Mouse (Mus musculus): ENCODE measurements around the gene Unc79. TPM values are rescaled to one million over a fixed set of nuclear protein-coding genes. Genes with fewer than 3 reads are reported as not detected.
A peak's percentile ranks its signal among the peaks of the same experiment; 100 is the strongest.

Unc79 gene
- total RNA-seq, 1 experiment from 2014 or later, result 6.1 TPM

DNA sequence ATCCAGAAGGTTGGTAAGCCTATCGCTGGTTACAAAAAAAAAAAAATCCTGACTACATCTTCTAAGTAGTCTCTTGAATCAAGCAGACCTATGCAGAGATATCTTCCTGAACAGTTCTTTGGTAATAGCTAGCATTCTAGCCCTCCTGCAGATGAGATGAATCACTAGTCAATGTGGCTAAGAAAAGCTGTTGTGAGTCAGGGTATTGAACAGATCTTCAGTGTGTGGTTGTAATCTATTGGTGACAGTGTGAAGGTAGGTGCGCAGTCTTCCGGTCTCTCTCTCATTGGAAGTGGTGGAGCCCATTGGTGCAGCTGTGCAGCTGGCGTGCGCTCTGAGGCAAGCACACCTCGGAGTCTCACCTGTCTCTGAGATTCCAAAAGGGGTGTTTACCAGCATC is 180.3 kb downstream of the Unc79 start:
- no peak for DNase-seq

DNA sequence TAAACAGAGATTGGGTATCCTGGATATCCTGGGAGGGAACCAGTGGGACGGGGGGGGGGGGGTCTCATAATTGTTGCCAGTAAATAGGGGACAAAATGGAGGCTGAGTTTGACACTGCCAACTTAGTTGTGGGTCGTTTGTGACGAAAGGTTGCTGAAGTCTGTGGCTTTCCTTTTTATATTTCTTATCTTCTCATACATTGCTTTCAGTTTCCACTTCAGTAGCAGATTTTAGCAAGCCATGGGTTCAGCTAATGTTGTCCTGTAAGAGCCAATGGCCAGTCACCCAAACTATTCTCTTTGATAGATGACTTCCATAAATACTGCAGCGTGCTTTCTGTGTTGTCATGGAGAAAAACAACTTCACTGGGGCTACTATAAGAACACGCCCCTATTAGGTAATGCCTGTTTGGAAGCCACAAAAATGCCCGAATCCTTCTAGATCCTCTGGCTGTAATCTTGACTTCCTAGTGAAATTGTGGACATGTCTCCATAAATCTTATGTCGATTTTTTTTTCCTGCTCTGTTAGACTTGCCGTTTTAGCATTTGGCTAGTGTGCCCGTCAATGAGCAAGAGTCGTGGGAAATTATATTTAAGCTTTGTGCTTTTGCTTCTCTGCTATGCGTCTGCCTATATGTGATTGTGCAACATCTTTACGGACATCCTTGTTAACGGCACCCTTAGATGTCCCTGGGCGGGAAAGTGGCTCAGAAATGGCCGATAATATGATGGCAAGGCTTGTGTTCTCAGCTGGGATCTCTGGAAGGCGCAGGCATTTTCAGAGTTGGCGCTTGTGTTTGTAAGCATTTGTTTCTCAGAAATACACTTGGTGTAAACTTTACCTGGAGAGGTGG is 181.0 kb downstream of the Unc79 start:
- peak; percentile 10 for DNase-seq

DNA sequence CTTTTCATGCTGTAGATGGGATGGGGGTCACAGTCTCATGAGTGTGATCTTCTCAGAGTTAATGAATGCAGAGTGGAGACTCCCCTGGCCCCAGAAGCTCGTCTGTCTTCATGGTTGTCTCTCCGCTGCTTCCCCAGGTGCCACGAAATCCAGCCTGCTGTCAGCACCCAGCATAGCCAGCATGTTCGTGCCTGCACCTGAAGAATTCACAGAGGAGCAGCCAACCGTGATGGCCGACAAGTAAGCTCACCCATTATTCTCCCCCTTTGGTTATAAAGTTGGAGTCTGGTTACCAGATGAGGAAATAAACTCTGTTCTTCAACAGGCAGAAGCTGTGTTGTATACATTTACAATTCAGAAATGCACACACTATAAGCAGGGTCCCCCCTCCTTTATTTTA is 182.8 kb downstream of the Unc79 start:
- DNase-seq, result no peak

DNA sequence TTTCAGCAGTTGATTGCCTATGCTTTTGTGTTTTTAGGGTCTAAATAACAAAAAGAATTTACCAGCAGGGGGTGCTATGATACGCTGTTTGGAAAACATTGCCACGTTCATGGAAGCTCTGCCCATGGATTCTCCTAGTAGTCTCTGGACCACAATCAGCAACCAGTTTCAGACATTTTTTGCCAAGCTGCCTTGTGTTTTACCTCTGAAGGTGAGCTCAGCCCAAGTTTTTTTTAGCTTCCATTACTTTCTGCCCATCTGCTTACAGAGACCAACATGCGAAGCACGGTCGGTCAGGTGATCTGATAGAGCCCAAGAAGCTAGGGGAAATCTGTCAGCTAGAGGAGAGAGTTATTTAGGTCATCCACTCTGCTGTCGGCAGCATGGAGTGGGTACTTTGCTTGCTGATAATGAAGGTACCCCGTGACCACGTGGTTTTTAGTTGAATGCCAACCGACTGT is 193.9 kb downstream of the Unc79 start:
- DNase-seq, result peak; percentile 57

DNA sequence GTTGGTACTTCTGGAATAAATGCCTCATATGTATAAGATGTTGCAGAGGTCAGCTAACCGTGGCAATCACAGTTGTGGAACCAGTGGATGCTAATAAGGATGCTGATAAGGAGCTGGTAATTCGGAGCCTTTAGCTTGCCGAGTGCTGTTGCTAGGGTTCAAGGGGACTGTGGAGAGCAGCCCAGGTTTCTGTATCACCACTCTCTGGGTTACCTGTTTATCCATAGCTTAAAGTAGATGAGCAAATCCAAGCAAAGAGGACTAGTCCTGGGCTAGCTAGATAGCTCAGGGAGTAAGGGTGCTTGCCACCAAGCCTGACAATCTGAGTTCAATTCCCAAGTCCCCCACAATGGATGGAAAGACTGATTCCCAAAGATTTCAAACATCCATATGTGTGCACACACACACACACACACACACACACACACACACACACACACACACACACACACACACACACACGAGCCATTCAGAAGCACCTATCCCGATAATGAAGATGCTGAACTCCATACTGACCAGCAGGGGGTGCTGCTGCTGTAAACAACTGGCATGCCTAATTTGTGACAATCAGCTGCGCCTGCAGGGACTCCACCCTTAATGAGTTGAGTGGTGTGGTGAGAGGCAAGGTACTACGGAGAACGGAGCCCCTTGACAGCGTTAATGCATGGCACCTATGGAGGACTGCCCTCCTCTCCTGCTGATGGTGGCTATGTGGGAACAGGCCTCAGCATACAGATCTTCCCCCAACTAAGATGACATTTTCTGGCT is 195.3 kb downstream of the Unc79 start:
- peak; percentile 79 for DNase-seq

DNA sequence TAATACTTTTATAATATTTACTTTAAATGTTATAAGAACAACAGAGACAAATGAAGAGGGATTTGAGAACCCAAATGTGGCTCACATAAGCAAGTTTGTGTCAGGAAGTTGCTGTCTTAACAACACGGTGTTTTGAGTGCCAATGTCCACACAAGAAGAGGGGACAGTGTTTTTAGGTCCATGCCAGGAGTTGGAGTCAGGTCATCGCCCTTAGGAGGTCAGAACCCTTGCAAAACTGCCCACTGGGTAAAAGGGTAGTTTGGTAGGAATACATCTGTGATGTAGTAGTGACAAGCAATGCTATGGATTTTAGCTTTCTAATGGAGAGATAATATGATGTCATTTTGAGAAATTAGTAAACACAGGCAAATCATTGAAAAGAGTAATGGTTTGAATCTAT is 201.6 kb downstream of the Unc79 start:
- DNase-seq, result no peak

DNA sequence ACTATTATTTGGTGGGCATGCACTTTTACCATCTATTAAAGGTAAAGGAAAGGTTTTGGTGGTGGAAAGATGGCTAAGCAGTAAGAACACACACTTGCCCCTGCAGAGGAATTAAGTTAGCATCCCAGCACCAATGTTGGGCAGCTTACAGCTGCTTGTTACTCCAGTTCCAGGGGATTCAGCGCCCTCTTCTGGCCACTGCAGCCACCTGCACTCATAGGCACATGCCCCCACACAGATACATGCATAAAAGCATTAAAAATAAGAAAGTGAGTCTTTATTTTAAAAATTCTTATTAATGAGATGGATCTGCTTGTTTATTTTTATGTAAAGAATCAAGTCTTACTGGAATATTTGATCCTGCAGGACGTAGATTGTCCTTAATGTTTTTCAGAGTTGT is 206.3 kb downstream of the Unc79 start:
- no peak for DNase-seq

DNA sequence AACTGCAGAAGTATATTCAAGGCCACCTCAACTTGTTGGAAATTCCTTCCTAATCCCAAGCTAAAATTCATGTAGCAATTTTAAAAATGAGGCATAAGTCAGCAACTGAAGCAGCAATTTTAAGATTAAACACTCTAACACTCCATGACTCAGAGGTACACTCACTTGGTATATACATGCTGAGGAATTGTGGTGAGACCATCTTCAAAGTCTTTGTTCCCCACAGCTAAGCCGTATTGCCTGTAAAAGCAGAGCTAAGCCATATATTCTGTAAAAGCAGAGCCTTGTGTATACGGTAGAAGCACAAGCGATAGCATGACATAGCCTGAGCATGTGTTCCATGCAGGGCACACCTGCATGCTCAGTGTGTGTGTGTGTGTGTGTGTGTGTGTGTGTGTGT is 206.7 kb downstream of the Unc79 start:
- DNase-seq, result no peak

DNA sequence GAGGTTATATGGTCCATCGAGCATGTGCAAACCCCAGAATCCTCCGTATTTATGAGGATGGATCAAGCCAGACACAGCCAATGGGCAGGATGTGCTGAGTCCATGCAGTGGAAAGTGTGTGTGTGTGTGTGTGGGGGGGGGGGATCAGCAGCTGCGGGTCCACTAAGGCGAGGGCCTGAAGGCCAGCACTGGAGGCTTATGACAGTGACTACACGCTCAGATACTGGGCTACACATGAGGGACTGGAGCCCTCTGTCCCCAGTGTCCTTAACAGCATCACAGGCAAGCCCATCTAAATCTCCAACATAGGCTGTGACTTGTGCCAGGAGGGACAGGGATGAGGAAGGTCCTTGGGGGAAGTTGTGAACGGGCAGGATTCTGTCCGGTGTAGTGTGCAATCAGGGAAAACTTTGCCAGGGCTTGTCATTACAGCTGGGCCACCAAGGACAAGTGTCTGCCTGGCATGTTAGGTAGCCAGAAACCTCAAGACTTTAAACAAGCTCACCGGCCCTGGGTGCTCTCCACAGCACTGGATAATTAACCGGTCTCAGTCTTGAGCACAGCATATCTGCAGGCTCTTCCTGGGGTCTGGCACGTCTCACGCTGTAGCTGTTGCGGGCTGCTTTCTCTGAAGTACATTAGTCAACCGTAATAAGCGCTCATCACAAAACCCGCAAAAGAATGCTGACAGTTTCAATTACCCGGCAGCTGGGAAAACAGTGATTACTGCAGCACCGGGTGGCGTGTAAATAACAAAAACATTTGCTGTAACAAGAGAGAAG is 208.7 kb downstream of the Unc79 start:
- no peak for DNase-seq

DNA sequence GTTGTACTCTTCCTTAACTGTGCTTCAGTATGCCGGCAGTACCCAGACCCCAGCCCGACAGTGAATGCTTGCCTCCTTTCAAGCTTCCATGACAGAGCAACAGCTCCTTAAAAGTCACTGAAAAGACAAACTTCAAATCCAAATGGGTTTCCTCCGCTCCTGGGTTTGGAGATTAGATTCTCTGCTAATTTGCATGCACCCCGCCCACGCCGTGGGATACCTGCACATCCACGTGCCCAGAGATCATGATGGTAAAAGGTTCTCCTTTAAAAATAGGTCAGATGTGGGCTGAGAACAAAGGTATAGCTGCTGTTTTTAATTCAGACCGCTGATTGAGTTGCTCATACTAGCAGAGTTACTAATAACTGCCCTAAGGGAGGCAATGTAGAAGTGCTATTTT is 210.4 kb downstream of the Unc79 start:
- DNase-seq, result no peak

DNA sequence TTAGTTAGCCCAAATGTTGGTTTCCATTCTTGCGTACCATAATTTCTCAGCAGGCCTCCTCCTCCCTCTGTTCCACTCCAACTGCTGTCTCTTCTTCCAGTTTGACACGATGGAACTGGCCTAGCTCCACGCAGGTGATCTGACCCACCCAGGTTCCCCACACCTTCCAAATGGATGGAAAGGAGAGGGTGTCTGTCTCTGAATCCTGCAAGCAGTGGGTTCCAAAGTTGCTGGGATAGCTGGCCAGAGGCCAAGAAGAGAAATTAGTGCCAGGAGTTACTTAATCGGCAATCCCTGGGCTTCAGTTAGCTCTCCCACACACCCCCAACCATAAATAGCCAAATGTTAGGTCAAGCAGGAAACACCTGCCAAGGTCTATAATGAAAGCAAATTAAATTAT is 212.1 kb downstream of the Unc79 start:
- DNase-seq, result no peak

DNA sequence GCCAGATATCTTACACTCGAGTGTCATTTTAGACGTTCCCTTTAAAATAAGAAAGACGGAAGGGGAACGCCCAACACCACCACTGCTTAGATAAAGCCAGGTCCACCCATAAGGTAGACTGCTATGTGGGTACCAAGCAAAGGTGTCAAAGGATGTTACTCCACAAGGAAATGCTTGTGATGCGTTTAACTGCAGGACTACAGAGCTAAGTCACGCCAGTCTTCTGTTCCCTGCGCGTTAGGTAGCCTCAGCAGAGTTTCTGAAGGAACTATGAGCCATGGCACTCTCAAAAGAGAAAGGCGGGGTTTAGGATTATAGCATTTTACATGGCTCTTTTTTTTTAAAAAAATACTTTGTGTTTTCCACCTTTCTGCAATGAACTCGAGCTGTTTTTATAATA is 214.9 kb downstream of the Unc79 start:
- DNase-seq, result no peak

DNA sequence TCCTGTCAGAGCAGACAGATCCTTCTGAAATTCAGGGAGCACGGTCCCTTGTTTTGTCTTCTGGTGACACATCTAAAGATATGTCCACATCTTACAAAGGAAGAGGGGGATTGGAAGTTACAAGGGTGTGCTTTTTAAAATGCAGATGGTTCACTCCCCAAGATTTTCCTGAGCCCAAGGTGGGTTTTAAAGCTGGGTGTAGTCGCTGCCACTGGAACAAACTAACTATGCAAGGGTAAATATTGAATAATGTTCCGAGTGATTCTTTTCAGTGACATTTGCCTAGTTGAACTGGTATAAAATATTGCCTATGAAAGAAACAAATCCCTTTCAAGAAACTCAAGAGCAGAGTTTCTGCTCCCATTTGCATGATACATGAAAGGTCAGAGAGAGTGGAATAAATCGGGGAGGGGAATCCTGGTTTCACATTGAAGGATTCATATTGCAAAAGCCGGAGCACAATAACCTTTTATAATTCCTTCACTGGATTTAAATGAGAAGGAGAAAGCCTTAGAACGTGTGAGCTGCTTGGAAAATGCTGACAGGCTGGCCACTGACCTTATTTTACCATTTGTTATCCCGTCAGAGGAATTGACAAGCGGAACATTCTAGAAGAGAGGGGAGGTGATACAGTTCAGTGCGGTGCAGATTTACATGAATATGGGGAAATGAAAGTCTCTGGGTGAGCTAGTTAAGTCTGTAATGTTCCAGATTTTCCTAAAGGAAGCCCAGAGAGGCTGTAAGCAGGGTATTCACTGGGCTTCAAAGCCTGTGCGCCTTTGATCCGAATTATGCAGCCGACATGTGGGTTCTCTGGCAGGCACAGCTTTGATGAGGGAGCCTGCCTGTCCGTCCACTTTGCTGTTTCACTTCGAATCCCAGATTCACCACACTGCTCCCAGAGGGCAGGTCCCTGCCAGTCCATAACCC is 215.7 kb downstream of the Unc79 start:
- DNase-seq, result no peak

DNA sequence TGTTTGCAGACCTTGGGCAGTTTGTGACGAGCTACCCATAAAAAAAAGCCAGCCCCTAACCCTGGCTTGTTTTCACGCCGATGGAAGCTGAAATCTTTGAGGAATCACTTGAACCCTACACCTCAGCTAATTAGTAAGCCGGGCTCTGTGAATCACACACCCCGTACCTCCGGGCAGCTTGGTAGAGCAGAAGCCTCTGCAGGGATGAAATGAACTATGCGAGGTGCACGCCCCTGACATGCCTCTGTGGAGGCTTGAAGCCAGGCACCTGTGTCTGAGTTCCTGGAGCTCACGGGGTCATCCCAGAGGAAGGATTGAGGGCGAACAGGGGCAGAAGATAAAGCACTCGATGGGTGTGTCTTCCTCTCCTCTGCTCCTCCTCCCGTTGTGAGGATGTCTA is 220.2 kb downstream of the Unc79 start:
- no peak for DNase-seq

DNA sequence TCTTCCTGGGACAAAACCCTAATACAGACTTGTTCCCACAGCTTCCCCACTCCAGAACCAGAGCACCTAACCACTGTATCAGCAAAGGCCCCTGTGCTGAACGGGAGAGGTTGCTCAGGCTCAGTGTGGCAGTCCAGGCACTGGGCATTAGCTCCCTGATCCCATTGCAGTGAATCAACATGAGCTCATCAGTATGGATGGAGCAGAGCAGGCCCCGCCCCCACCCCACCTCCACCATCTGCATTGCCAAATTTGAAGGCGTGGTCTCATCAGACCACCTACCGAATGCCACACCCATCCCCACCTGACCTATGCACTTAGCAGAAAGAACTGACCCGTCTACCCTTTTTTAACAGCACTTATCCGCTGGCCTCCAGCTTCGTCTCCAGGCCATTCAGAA is 234.4 kb downstream of the Unc79 start:
- DNase-seq, result no peak

DNA sequence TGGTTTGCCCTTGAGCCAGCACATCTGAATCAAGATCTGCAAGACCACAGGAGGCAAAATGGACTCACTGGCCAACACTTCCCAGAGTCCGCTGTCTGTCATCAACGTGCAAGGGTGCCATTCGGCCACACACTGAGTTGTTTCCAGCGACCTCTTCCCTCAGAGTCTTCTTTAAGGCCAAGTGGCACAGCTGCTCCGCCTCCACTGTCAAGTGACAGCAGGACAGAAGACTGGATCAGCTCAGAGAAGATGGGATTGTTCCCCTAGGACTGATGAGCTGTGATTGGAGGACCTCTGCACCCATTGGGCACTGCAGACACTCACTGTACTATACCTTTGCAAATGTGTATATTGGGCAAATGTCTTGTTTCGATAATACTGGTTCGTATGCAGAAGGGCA is 238.4 kb downstream of the Unc79 start:
- DNase-seq, result no peak

DNA sequence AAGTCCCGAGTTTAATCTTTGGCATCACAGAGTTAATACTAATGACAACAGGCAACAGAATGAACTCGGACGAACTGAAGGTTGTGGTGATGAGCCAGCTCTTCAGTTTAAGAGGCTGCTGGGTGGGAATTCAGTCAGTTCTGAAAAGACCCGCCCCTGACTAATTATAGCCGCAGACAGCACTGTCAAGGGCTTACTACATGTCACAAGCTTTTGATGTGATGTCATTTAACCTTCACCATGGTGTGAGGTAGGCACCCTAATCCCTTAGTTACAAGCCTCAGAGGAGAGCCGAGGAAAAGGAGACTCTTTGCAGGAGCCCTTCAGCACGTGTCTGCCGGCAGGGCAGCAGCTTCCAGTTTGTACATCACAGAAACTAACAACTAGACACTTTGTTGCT is 239.6 kb downstream of the Unc79 start:
- DNase-seq, result no peak

DNA sequence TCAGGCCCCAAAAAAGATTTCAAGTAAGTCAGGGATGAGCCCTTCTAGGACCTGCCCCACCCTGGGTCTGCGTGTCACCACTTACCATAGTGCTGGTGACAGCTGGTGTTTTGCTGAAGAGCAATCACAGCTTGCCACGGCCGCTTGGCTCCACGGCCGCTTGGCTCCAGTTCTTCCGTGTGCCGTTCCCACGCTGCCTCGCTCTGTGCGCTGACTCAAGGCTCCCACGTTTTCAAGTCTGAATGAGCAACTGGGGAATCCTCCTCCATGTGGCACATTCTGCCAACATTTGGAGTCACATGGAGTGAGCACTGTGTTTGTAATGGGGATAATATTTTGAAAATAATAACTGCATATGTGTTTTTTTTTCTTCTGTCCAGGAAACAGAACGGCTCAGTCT is 241.1 kb downstream of the Unc79 start:
- no peak for DNase-seq

DNA sequence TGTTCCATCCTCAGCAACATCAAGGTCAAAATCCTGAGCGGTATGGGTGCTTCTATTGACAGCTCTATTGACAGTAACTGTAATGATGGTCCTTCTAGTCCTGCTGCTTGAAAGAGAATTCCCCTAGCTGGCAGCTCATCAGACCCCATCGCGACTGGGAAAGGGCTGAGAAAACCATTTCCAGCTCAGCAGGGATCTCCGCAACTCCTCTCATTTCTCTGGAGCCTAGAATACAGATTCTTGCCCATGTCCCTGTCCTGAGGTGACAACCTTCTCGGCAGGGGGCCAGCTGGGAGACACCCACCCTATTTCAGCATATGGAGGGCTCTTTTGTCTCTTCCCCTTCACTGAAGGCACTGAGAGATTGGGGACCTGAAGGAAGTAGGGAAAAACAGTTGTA is 244.3 kb downstream of the Unc79 start:
- no peak for DNase-seq

DNA sequence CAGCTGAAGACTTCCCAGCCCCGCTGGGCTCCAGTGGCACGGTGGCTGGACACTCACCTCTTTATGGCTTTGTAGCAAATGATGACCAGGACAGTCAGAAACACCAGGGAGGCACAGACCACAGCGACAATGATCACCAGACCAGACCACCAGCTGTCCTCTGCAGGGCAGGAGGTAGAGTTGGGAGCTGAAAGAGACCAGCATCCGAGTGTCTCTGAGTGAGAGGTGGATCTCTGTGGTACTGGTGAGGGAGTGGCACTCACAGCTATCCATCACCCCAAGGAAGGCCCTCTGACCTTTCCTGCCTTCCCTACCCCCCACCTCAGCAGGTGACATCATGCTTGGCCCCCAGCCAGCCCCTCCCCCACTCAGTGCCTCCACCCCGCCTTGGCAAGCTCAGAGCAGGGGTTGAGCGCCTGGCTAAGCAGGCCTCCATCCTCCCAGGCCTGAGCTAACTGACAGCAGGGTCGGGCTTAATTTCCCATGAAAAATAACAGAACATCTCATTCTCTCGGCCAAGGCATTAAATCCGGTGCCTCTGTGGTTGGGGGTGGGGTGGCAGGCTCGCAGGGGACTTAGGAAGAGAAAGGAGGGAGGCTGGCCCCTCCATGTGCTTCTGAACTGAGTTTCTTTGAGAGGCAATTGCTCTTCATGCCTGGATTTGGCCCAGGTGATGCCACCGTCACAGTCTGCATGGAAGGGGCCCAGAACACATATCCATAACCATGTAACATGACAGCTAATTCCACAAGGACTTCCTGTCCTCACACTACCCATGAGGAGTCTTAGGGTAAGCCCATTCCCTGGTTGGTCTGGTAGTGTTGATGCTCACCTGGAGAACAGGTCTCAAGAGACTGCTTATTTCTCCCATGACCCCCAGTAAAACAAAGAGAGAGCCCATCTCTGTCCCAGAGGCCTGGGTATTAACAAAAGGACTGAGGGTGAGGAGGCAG is 254.2 kb downstream of the Unc79 start:
- DNase-seq, result peak; percentile 86

DNA sequence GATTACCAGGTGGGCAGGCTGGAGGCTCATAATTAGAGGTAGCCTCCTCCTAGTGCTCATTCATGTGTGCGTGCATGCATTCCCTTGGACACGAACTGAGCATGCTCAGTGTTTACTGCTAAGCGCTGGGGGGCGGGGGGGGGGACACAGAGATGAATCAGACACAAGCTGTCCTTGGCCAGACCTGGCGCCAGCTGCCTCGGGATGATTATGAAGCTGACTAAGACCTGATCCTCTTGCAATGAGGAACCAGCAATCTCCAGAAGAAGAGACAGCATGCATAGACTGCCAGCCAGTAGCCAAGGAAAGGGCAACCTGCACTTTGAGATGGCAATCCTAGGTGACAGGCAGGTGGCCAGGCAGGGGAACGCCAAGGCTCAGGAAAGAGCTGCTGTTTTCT is 256.9 kb downstream of the Unc79 start:
- DNase-seq, result peak; percentile 79

Measured in adrenal gland, postnatal 14 days (tissue).